Mouse (Mus musculus) stomach, adult 2 months (tissue): Measurements from ENCODE around the gene Pla2g12a. TPM values are rescaled to one million over a fixed set of nuclear protein-coding genes. Genes with fewer than 3 reads are reported as not detected.

Experiments used
- polyA plus RNA-seq: library from polyadenylated mRNA; depleted of rRNA; stranded (reverse); fragments of >200 nt; gene quantifications from 2 replicates; pipeline ENCODE4 v1.2.3, GENCODE M21; 2012; rRNA removed

Gene Pla2g12a
- 68.0 and 107 TPM in 2 replicates for polyA plus RNA-seq

DNA sequence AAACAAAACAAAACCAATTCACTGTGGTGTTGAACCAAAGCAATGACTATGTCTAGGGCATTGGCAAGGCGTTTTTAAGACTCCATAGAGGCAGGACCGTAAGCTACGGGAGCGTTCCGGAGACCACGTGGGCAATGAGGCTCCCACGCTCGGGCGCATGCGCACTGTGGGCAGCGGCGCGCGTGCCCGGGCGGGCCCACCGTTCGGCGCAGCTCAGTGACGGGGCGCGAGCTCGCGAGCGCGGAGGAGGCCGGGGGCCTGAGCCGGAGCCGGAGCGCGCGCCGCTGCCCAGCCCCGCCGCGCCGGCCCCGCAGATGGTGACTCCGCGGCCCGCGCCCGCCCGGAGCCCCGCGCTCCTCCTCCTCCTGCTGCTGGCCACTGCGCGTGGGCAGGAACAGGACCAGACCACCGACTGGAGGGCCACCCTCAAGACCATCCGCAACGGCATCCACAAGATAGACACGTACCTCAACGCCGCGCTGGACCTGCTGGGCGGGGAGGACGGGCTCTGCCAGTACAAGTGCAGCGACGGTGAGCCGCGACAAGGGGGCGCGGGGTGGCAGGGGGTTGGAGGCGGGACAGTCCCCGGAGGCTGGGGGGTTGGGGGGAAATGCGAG is at the start of gene Pla2g12a:
Gene Pla2g12a, plus strand, starts transcription at position 202 of the 617 bp plus-strand sequence.

DNA sequence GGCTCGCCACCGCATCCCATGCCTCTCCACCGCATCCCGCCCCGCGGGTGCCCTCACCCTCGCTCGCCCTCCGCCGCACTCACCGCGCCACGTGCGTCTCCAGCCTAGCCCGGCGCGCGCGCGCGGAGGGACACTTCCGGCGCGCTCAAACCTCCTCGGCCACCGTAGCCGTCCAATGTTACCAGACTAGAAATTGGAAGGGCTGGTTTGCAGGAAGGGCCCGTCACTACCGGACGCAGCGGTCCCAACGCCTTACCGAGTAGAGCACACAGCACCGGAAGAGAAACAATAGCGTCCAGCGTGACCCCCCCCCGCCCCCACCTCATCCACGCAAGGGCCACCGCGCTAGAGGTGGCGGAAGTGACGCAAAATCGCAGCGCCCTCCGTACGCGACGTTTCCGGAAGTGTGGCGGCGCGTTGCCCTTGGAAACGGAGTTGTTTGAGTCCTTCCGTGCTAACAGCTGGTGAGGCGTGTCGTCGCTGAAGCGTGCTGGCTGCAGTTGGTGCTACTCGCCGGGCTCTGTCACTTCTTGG is 47.3 kb upstream of the Pla2g12a start, which contains the start of gene Gar1:
Gene Gar1, minus strand, starts transcription at position 362 of the 534 bp plus-strand sequence.

DNA sequence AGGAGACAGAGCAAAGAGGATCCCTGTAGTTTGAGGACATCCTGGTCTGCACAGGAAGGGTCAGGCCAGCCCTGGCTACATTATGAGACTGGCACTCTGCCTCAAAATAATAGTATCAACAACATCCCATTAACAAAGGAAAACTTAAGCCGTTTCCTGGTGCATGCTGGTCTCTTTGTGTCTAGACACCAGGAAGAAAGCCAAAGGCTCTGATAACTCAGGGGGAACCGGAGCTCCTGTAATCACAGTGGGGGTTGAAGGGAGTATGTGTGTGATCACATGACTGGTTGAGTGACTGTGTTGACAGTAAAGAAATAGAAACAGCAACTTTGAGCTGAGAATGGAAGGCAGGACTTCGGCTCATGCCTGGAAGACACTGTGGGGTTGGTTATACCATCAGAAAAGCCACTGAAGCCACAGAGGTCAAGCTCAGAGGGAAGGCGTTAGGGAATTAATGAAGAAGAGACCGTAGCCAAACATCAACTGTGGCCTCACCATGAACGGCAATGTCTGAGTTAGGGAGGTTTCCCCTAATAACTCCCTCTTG is 42.9 kb upstream of the Pla2g12a start, which contains the start of gene Cfi:
Gene Cfi, plus strand, starts transcription at position 497 of the 547 bp plus-strand sequence.

DNA sequence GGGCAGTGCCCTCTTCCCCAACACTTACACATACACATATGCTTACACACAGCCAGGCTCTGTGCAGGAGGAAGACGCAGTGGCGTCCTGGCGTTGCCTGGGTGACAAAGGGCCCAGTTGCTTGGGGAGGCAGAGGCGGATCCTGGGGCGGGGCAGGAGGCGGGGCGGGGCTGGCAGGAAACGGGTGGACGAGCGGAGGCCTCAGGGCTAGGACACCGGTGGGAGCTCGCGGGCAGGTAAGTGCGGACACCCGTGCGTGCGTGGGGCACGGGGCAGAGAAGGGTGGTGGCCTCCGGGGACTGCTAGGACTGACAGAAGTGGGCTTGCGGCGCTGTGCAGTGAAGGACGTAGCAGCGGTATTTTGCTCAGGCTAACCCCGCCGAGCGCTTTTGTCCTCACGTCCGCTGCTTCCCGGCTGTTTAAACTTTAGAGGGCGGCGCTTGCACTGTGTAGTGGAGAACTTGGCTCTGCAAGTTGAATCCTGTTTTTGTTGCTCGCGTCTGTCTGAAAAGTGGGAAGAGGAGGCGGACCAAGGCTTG is 22.9 kb downstream of the Pla2g12a start, which contains the start of gene Casp6:
Gene Casp6, plus strand, starts transcription at position 155 of the 539 bp plus-strand sequence.

Other genes with a start within 250 kb of the Pla2g12a start
- 1.2 and 2.3 TPM in 2 replicates for gene Egf, start 123.3 kb upstream of the Pla2g12a start, polyA plus RNA-seq
- 0.17 and 0.30 TPM in 2 replicates for gene Lrit3, start 74.6 kb upstream of the Pla2g12a start, polyA plus RNA-seq
- gene Rrh, start 56.0 kb upstream of the Pla2g12a start, polyA plus RNA-seq: not detected in 2 replicates
- 4.4 and 4.7 TPM in 2 replicates for gene Gar1, start 47.2 kb upstream of the Pla2g12a start, polyA plus RNA-seq
- 31.6 and 31.9 TPM in 2 replicates for gene Cfi, start 42.7 kb upstream of the Pla2g12a start, polyA plus RNA-seq
- gene Casp6, start 22.8 kb downstream of the Pla2g12a start, polyA plus RNA-seq: 72.1 and 77.5 TPM in 2 replicates
- 3.4 and 3.5 TPM in 2 replicates for gene Mcub, start 91.6 kb downstream of the Pla2g12a start, polyA plus RNA-seq
- 18.9 and 27.3 TPM in 2 replicates for gene Sec24b, start 182.9 kb downstream of the Pla2g12a start, polyA plus RNA-seq